Mouse (Mus musculus) myocyte (in vitro differentiated cells): Measurements from ENCODE around the gene Rce1.

Experiments used
- CEBPB ChIP-seq: IDR thresholded peaks from 2 replicates; pipeline ENCODE4 v1.6.1; 2011; ENCODE audit warnings: mild to moderate bottlenecking, moderate library complexity; ENCODE audit not compliant: poor library complexity, insufficient read depth, severe bottlenecking
- E2F4 ChIP-seq: IDR thresholded peaks from one replicate; pipeline ENCODE4 v1.6.1; 2011; ENCODE audit warnings: mild to moderate bottlenecking, control low read depth, moderate library complexity; ENCODE audit not compliant: insufficient read depth
- MAX ChIP-seq: IDR thresholded peaks from one replicate; pipeline ENCODE4 v1.6.1; 2011; ENCODE audit warnings: low read depth, mild to moderate bottlenecking, control low read depth
- MYOD1 ChIP-seq, 3 experiments: IDR thresholded peaks; one replicate each; pipeline ENCODE4 v1.6.1; 2011; ENCODE audit warnings: control low read depth in 2 of 3, low read depth in 2 of 3, mild to moderate bottlenecking in 2 of 3, moderate library complexity in 1 of 3; ENCODE audit not compliant: insufficient read length in 2 of 3, control insufficient read depth in 1 of 3
- MYOG ChIP-seq, 3 experiments: IDR thresholded peaks; one replicate each; pipeline ENCODE4 v1.6.1; 2011; ENCODE audit warnings: control low read depth in 2 of 3, low read depth in 2 of 3, mild to moderate bottlenecking in 2 of 3; ENCODE audit not compliant: insufficient read length in 2 of 3, control insufficient read depth in 1 of 3, insufficient read depth in 1 of 3
- POLR2A ChIP-seq: IDR thresholded peaks from one replicate; pipeline ENCODE4 v1.6.1; 2011; ENCODE audit warnings: low read depth, mild to moderate bottlenecking, control low read depth, moderate library complexity; ENCODE audit not compliant: insufficient read length
- POLR2AphosphoS2 ChIP-seq: IDR thresholded peaks from one replicate; pipeline ENCODE4 v1.6.1; 2011; ENCODE audit warnings: low read depth, control low read depth; ENCODE audit not compliant: insufficient read length
- REST ChIP-seq: IDR thresholded peaks from one replicate; pipeline ENCODE4 v1.6.1; 2011; ENCODE audit warnings: mild to moderate bottlenecking, control low read depth, moderate library complexity; ENCODE audit not compliant: insufficient read depth, insufficient read length
- SRF ChIP-seq: IDR thresholded peaks from one replicate; pipeline ENCODE4 v1.6.1; 2011; ENCODE audit warnings: low read depth; ENCODE audit not compliant: control insufficient read depth, insufficient read length
- TCF12 ChIP-seq: IDR thresholded peaks from one replicate; pipeline ENCODE4 v1.6.1; 2011; ENCODE audit warnings: mild to moderate bottlenecking, control low read depth; ENCODE audit not compliant: poor library complexity, insufficient read depth, severe bottlenecking
- TCF3 ChIP-seq: IDR thresholded peaks from one replicate; pipeline ENCODE4 v1.6.1; 2011; ENCODE audit warnings: low read depth, control low read depth; ENCODE audit not compliant: insufficient read length
- USF1 ChIP-seq: IDR thresholded peaks from one replicate; pipeline ENCODE4 v1.6.1; 2011; ENCODE audit warnings: low read depth, mild to moderate bottlenecking, control low read depth, moderate library complexity

- TF ChIP-seq MAX: no peak
- TF ChIP-seq POLR2A: no peak
- no peak for TF ChIP-seq USF1
- TF ChIP-seq REST: no peak
- TF ChIP-seq E2F4: no peak
- TF ChIP-seq SRF: no peak
- TF ChIP-seq CEBPB: no peak
- no peak for TF ChIP-seq MYOG (IDR thresholded peaks at IDR 0.05; ENCODE audit: control insufficient read depth in 1 of 3, insufficient read depth in 1 of 3, insufficient read length in 2 of 3, low read depth in 2 of 3)
- TF ChIP-seq MYOD1 (IDR thresholded peaks at IDR 0.05; ENCODE audit: control insufficient read depth in 1 of 3, insufficient read length in 2 of 3, low read depth in 2 of 3): no peak
- no peak for TF ChIP-seq TCF12
- no peak for TF ChIP-seq TCF3
- TF ChIP-seq POLR2AphosphoS2: no peak
Observed at GRCm38 (mm10) chr19:4624406-4625178, 849 bp downstream of the Rce1 start.
